Mouse (Mus musculus): Measurements from ENCODE around the gene Gm17469.
"Not testable (repeated sequence)": the region's sequence is repeated elsewhere in the genome, so short reads cannot be mapped to it uniquely, and the experiment has no call there.

The Gm17469 gene

GRCm38 (mm10) chrX:124629593-124629992 is at the start of gene Gm17469:
Gene Gm17469, plus strand, starts transcription at chrX:124629893.
- not testable (repeated sequence) for ATAC-seq (ENCODE audit: low TSS enrichment)

Measured in frontal cortex, adult (tissue).